Mouse (Mus musculus): Measurements from ENCODE around the gene Gmeb2.

DNA sequence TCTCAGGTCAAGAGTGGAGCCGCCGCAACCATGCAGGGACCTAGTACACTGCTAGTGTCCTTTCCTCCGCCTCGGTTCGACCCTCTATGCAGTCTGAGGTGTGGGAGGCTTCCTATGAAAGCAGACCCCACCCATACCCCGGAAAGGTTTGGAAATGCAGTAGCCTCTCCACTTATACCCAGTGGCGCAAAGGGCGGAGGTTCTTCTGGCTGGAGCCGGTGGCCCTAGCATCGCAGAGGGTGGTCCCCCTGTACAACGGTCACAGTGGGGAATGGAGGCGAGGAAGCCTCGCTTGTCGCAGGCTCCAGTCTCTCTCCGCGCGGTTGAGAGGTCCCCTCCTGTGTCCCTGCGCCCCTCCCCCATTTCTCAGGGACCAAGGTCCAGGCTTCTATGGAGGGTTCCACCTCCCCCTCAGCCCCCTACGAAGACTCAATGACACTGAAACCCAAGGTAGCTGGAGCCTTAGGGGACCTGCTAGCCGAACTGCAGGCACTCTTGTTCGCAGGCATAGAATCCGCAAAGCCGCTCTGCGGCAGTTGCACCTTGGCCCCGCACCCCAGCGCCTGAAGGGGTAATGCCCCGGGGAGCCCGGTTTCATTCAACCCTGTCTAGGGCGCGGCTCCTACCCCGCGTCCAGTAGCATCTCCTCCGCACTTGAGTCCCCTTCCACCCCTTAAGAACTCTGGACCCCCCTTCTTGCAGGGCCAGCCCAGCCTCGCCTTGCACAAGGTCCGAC is 25.7 kb upstream of the Gmeb2 start:
- TF ChIP-seq POLR2A (IDR thresholded peaks at IDR 0.05; ENCODE audit: extremely low read depth, insufficient read depth, low read length) = no peak
- TF ChIP-seq CTCF (IDR thresholded peaks at IDR 0.05; ENCODE audit: low read depth, low read length) = no peak

Measured in liver, adult 2 months (tissue).